Mouse (Mus musculus) megakaryocyte, embryonic 14.5 days (primary cell): ENCODE data around the gene Gpr1. TPM values are rescaled to one million over a fixed set of nuclear protein-coding genes. Genes with fewer than 3 reads are reported as not detected.
"Not testable (repeated sequence)": the region's sequence is repeated elsewhere in the genome, so short reads cannot be mapped to it uniquely, and the experiment has no call there.

ENCODE experiments used
- H3K27me3 ChIP-seq: replicated peaks from 2 replicates; pipeline ENCODE3; 2012; ENCODE audit warnings: inconsistent platforms
- H3K36me3 ChIP-seq: replicated peaks from 2 replicates; pipeline ENCODE3; 2012; ENCODE audit warnings: low read length, inconsistent platforms, mixed read lengths
- H3K4me1 ChIP-seq: 2 replicates; pipeline ENCODE4 v1.6.1; 2012; ENCODE audit warnings: inconsistent platforms
- H3K4me3 ChIP-seq: replicated peaks from 2 replicates; pipeline ENCODE3; 2012; ENCODE audit warnings: moderate library complexity, mild to moderate bottlenecking, inconsistent platforms
- H3K9me3 ChIP-seq: 2 replicates; pipeline ENCODE4 v1.6.1; 2012; ENCODE audit warnings: inconsistent platforms
- FLI1 ChIP-seq: IDR thresholded peaks from 2 replicates; pipeline ENCODE4 v1.6.1; 2012; ENCODE audit warnings: low read length, inconsistent platforms, mixed read lengths
- GATA1 ChIP-seq: IDR thresholded peaks from 3 replicates; pipeline ENCODE4 v1.6.1; 2012; ENCODE audit warnings: mixed read lengths, low read length, inconsistent platforms, borderline replicate concordance
- polyA plus RNA-seq: library from polyadenylated mRNA; stranded (reverse); fragments of >175 nt; gene quantifications from 2 replicates; pipeline ENCODE4 v1.2.3, GENCODE M21; 2012; ENCODE audit warnings: low replicate concordance; ENCODE audit not compliant: insufficient read depth

Gene Gpr1
- polyA plus RNA-seq, 1 experiment = not detected

DNA sequence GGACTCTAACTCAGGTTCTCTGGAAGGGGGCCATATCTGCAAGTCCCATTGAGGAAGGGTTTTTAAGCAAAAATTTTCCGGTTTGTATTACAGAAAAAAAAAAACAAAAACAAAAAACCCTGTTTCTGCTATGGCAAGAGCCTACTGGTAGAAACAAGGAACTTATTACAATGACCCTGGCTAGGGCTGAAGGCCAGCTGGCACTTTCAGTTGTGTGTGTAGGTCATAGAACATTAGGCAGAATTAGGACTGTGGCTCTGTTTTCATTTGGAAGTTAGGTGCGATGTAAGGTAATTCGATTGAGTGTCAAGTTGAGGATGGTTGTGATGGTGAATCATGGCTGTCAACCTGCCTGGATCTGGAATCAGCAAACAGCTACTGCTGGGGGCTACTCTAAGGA lies 25.8 kb downstream of the Gpr1 start:
- peaks cover under 1% of the 10 kb centered on the region for H3K36me3 ChIP-seq
- H3K27me3 ChIP-seq = peaks cover 6% of the 10 kb centered on the region
- no peak overlapping the region for H3K4me3 ChIP-seq
- TF ChIP-seq FLI1 (no peak), GATA1 (no peak)
- no peaks in the 10 kb centered on the region for H3K9me3 ChIP-seq
- no peaks in the 10 kb centered on the region for H3K4me1 ChIP-seq

DNA sequence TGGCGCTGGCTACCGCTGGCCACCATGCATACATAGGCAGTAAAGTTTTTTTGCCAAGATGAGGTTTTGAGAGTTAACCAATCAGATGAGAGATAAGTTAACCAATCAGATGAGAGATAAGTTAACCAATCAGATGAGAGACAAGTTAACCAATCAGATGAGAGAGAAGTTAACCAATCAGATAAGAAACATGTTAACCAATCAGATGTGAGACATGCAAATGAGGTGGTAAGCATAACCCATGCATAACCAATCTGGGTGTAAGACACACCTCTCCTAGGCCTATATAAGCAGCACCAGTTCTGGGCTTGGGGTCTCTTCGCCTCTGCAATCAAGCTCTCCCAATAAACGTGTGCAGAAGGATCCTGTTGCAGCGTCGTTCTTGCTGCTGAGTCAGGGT lies 28.9 kb downstream of the Gpr1 start:
- not testable (repeated sequence) for H3K9me3 ChIP-seq, H3K4me1 ChIP-seq

DNA sequence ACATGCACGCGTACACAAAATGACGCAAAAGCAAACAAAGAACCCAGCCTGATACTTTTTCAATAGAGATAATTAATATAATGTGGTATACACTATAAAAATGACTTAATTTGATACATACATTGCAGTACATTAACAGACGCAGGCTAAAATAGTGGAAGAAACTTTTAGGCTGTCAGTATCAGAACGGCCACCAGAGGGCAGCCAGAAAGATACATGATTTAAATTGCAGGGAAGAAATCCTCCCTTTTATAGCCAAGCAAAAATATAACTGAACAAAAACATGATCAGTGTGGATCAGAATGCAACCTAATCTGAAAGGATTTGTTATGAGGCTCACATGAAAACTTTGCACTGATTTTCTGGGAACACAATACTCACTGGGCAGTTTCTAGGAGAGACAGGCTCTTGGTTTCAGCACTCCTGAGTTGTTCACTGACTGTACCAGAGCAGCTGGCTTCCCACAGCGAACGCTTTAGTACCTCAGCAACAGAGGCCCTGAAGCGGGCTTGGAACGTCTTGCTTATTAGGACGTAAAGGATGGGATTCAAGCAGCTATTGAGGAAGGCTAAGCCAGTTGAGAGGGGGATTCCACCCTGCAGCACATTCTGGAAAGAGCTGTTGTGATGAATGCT lies 31.6 kb downstream of the Gpr1 start:
- no peaks in the 10 kb centered on the region for H3K9me3 ChIP-seq
- no peaks in the 10 kb centered on the region for H3K27me3 ChIP-seq
- TF ChIP-seq GATA1 (no peak), FLI1 (no peak)
- peaks cover 15% of the 10 kb centered on the region for H3K4me1 ChIP-seq
- no peak overlapping the region for H3K4me3 ChIP-seq
- H3K36me3 ChIP-seq = peaks cover 40% of the 10 kb centered on the region

More for the DNA sequence above, 28.9 kb downstream of the Gpr1 start:
- H3K36me3 ChIP-seq = peaks cover 18% of the 10 kb centered on the region
- H3K4me3 ChIP-seq, H3K27me3 ChIP-seq: not testable (repeated sequence)

DNA sequence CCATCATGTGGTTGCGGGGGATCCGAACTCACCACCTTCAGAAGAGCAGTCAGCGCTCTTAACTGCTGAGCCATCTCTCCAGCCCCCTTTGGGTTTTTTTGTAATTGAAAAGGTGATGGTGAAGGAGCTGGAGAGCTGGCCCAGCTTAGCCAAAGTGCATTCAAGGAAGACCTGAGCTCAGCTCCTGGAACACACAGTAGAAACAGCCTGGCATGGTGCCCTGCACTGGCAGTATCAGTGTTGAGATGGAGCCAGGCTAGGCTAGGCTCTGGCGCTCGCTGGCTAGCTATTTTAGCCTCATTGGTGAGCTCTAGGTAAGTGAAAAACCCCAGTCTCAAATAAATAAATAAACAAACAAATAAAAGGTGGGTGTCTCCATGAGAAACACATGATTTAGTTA lies 32.1 kb downstream of the Gpr1 start:
- no peaks in the 10 kb centered on the region for H3K27me3 ChIP-seq
- H3K4me1 ChIP-seq = peaks cover 18% of the 10 kb centered on the region
- H3K4me3 ChIP-seq = no peak overlapping the region
- TF ChIP-seq FLI1 (no peak), GATA1 (no peak)
- H3K9me3 ChIP-seq = no peaks in the 10 kb centered on the region
- peaks cover 40% of the 10 kb centered on the region for H3K36me3 ChIP-seq

DNA sequence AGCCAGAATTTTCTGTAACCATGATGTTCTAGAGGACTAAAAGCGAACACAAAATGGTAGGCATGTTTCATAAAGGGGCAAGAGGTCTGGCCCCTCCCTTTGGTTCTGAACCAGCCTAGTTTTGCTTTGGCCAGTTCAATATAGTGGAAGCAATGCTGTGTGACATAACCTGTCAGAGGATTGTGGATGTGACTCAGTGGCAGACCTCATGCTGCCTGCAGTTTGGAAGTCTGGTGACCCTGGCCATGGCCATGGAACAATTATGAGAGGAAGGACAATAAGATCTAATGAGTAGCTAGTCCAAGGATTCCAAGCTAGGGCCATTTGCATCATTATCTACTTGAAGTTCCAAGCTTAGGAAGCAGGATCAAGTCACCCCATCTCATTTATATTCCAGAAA lies 32.9 kb downstream of the Gpr1 start:
- Histone ChIP-seq H3K4me3 (no peak overlapping the region), H3K36me3 (peaks cover 40% of the 10 kb centered on the region), H3K27me3 (no peaks in the 10 kb centered on the region), H3K9me3 (no peaks in the 10 kb centered on the region), H3K4me1 (peaks cover 18% of the 10 kb centered on the region)
- no peak for TF ChIP-seq FLI1
- TF ChIP-seq GATA1 = no peak

DNA sequence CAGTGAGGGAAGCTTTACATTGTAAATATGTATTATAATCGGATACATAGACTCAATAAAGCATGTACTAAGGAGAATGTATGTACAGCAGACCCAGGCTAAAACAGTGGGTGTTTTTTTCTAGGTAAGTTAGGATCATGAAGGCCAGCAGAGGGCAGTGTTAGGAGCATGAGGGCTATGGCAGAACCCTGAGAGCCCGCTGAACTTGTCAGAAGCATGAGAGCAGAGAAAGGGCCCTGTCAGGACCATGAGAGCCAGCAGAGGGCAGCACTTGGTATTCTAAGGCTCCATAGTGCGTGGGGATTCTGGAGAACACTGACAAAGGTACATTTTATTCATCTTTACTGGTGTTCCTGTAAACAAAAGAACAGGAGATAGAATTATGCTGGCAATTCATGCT lies 33.3 kb downstream of the Gpr1 start:
- no peak for TF ChIP-seq GATA1
- no peak for TF ChIP-seq FLI1
- Histone ChIP-seq H3K27me3 (no peaks in the 10 kb centered on the region), H3K36me3 (peaks cover 40% of the 10 kb centered on the region), H3K4me3 (no peak overlapping the region), H3K4me1 (peaks cover 18% of the 10 kb centered on the region), H3K9me3 (no peaks in the 10 kb centered on the region)

DNA sequence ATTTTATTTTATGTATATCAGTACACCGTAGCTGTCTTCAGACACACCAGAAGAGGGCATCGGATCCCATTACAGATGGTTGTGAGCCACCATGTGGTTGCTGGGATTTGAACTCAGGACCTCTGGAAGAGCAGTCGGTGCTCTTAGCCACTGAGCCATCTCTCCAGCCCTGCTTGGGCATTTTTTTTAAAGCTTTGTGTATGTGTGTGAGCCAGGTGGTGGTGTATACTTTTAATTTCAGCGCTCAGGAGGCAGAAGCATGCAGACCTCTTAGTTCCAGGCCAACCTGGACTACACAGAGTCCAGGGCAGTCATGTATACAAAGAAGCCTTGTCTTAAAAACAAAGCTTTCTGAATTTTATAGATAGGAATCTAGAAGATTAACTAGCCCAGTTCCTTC lies 33.8 kb downstream of the Gpr1 start:
- not testable (repeated sequence) for H3K9me3 ChIP-seq, H3K27me3 ChIP-seq, H3K4me3 ChIP-seq
- Histone ChIP-seq H3K36me3 (peaks cover 40% of the 10 kb centered on the region), H3K4me1 (peaks cover 21% of the 10 kb centered on the region)

DNA sequence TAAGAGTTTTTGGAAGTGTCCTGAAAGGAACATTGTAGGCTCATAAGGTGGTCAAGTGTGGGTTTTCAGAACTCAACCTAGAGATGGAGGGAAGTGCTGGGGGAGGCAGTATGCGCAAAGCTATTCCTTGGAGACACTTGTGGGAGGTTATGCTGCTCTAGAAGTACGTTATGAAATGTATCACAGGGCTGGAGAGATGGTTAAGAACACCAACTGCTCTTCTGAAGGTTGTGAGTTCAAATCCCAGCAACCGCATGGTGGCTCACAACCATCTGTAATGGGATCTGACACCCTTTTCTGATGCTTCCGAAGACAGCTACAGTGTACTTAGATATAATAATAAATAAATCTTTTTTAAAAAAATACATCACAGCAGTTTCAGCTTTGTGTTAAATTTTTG lies 34.2 kb downstream of the Gpr1 start:
- H3K4me3 ChIP-seq = no peak overlapping the region
- H3K4me1 ChIP-seq = peaks cover 26% of the 10 kb centered on the region
- no peak for TF ChIP-seq GATA1
- TF ChIP-seq FLI1 = no peak
- no peaks in the 10 kb centered on the region for H3K27me3 ChIP-seq
- peaks cover 40% of the 10 kb centered on the region for H3K36me3 ChIP-seq
- H3K9me3 ChIP-seq = no peaks in the 10 kb centered on the region

DNA sequence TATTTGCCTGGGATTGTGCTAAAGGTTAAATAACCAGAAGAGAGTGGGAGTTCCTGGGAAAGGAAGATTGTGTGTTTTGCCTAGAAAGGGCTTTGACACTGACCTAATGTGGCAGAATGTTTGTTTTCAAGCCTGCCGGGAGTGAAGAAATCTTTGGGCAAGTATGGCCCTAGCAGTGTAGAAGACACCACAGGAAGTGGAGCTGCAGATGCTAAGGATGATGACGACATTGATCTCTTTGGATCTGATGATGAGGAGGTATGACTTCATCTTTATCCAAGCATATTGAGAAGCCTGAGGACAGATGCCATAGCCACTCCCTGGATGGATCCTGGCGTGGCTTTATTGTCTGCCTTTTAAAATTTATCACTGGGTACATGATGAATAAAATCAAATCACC lies 36.0 kb downstream of the Gpr1 start:
- Histone ChIP-seq H3K9me3 (no peaks in the 10 kb centered on the region), H3K36me3 (peaks cover 41% of the 10 kb centered on the region), H3K27me3 (no peaks in the 10 kb centered on the region), H3K4me1 (peaks cover 36% of the 10 kb centered on the region), H3K4me3 (peak overlapping the region; percentile 92)
- TF ChIP-seq GATA1 (no peak), FLI1 (no peak)

DNA sequence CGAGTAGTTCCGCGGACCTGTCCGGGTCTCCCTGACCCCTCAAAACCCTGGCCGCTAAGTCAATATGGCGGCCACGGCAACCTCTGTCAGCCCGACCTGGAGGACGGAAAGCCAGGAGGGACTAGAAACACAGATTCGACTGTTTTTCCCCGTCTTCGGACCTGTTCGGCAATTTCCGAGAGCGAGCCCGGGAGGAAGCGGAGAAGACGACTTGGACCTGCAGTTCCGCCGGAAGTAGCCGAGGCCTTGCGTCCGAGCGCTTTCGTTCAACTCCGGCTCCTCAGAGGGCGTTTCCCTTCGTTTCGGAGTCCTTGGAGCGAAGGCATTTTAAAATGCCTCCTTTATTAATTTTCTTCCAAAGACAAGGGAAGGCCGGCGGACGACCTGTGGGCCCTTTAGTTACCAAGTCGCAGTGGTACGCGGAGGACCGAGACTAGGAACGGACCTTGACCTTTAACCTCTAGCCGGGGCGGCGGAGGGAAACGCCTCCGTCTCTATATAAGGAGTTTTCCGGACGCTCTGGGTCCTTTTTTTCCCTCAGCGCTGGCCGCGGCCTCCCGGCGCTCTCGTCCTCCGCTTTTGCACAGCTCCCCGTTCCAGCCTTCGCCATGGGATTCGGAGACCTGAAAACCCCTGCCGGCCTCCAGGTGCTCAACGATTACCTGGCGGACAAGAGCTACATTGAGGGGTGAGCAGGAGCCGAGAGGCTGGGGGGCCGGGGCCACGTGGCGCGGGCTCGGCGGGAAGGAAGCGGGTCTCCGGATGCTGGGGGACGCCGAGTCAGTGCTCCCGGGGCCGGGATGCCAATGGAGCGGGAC lies 37.5 kb downstream of the Gpr1 start, which contains the start of the genes Eef1b2 and Ndufs1:
Gene Eef1b2, plus strand, starts transcription at position 222 of the 818 bp plus-strand sequence.
Gene Ndufs1, minus strand, starts transcription at position 230 of the 818 bp plus-strand sequence.
- H3K4me1 ChIP-seq = peaks cover 36% of the 10 kb centered on the region
- TF ChIP-seq GATA1 (no peak), FLI1 (no peak)
- peaks cover 38% of the 10 kb centered on the region for H3K36me3 ChIP-seq
- peak within 1 kb of the TSS; percentile 92 for H3K4me3 ChIP-seq
- H3K27me3 ChIP-seq = no peaks in the 10 kb centered on the region
- H3K9me3 ChIP-seq = no peaks in the 10 kb centered on the region
